Comparison of ENCODE assay signal across 7 mouse cellular contexts in the genomic region with DNA sequence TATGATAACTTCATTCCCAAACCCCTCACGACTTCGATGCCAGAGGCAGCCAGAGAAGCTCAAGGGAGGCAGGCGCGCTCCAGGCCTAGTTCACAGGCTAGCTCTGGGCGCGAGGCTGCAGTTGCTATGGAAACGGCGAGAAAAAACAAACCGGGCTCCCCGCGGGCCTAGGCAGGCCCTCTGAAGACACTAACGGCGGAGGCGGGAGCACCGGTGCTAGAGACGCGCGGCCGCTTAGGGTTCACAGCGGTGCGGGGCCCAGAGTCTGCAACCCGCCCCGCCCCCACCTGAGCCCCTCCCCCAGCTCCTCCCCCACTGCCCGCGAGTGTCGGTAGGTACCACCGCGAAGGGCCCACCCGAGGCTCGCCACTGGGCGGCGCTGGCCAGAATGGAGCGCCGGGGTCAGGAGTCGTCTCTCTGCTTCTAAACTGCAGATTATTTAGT. TPM values are rescaled to one million over a fixed set of nuclear protein-coding genes. Genes with fewer than 3 reads are reported as not detected.
DNase-seq lines count a peak whose midpoint lies in the region.

No protein-coding gene starts in this region.

- H3K4me3 ChIP-seq in midbrain, embryonic 10.5 days: peak overlapping the region; percentile 64

- H3K27ac ChIP-seq in midbrain, embryonic 10.5 days (replicated peaks): peak overlapping the region; percentile 70

- no peaks in the 10 kb centered on the region for H3K36me3 ChIP-seq in midbrain, embryonic 10.5 days
- H3K36me3 ChIP-seq in splenic B cell, adult 2 months (ENCODE audit: control insufficient read depth, insufficient read depth, low read length, poor library complexity, severe bottlenecking): no peaks in the 10 kb centered on the region

- peaks cover 58% of the 10 kb centered on the region for H3K27me3 ChIP-seq in midbrain, embryonic 10.5 days (ENCODE audit: low read depth, poor library complexity, severe bottlenecking)
- H3K27me3 ChIP-seq in splenic B cell, adult 2 months (ENCODE audit: control insufficient read depth, insufficient read depth, low read length, poor library complexity, severe bottlenecking): no peaks in the 10 kb centered on the region; the same call in 1 of the 2 replicates

- peaks cover 11% of the 10 kb centered on the region for H3K9me3 ChIP-seq in midbrain, embryonic 10.5 days (replicated peaks)

- intact Hi-C loops in left cerebral cortex, postnatal 36 days (cut with DNase I): loop anchor here (2.0 to 5.0 kb wide), 2 partner anchors 47 to 62 kb away; no protein-coding TSS in a partner anchor

- DNase-seq in adrenal gland, postnatal 36 days: peak; percentile 74 to 78
- DNase-seq in cerebellum, postnatal 4 days (ENCODE audit: low spot score in 2 of 2): peak; percentile 34 to 57
- DNase-seq in gastrocnemius, postnatal 10 days: peak; percentile 23
- DNase-seq in kidney, adult 18-20 months: peak; percentile 71
- DNase-seq in left cerebral cortex, postnatal 36 days (ENCODE audit: low spot score in 2 of 2): peak; percentile 73 to 78
- DNase-seq in midbrain, embryonic 10.5 days (ENCODE audit: low spot score): peak; percentile 87
- peak; percentile 23 for DNase-seq in splenic B cell, adult 2 months (ENCODE audit: low read depth, low spot score)

- peaks cover 22% of the 10 kb centered on the region for H3K4me1 ChIP-seq in midbrain, embryonic 10.5 days

- under 1% methylated on average over 35 of the region's 35 CpGs for WGBS in midbrain, embryonic 10.5 days

RNA-seq across cellular contexts. Expression of gene Dcdc2a, which starts 0.7 kb away (rescaled TPM):
- under 1 TPM; 0.17 to 0.40 TPM for total RNA-seq in adrenal gland, postnatal 36 days (2021)
- under 1 TPM; 0.07 to 0.14 TPM for total RNA-seq in gastrocnemius, postnatal 10 days (2021)
- total RNA-seq in left cerebral cortex, postnatal 36 days (2021): 1 to 10 TPM; 6.3 TPM
- 1.7 and 1.8 TPM in 2 replicates for polyA plus RNA-seq in midbrain, embryonic 10.5 days (2016; fragmentation: Nextera tagmentation; extraction: Ambion mirVana)

RNA-seq across cellular contexts. Expression of gene Mrs2, which starts 35.0 kb away (rescaled TPM):
- 10 to 100 TPM; 44.4 to 49.0 TPM for total RNA-seq in adrenal gland, postnatal 36 days (2021)
- 10 to 100 TPM; 22.9 to 31.8 TPM for total RNA-seq in gastrocnemius, postnatal 10 days (2021)
- 10 to 100 TPM; 48.3 to 62.3 TPM for total RNA-seq in left cerebral cortex, postnatal 36 days (2021)
- 15.0 and 19.7 TPM in 2 replicates for polyA plus RNA-seq in midbrain, embryonic 10.5 days (2016; fragmentation: Nextera tagmentation; extraction: Ambion mirVana)

Comparison
In these comparisons a context has a peak if more than half of its experiments do, and no peak if none do; other contexts are left out.
1. Peak in every context shown above with its lines: DNase-seq, H3K4me3 ChIP-seq and H3K27ac ChIP-seq.
2. DNase-seq: peak in every context shown above with its lines; median percentile 87 in midbrain, embryonic 10.5 days; 76 in adrenal gland, postnatal 36 days; 76 in left cerebral cortex, postnatal 36 days; 71 in kidney, adult 18-20 months; 46 in cerebellum, postnatal 4 days; 23 in gastrocnemius, postnatal 10 days; 23 in splenic B cell, adult 2 months.
3. RNA of gene Dcdc2a, which starts 0.7 kb away (total RNA-seq): 6.3 TPM in left cerebral cortex, postnatal 36 days; 0.17 to 0.40 TPM in adrenal gland, postnatal 36 days and 0.07 to 0.14 TPM in gastrocnemius, postnatal 10 days; every median in the first group is over 4 times any median in the second.